Mouse (Mus musculus) adrenal gland, adult 18-20 months (tissue): ENCODE results near the gene Nek7. TPM values are rescaled to one million over a fixed set of nuclear protein-coding genes. Genes with fewer than 3 reads are reported as not detected.

Experiments used
- DNase-seq, 2 experiments: peaks; one replicate each; pipeline ENCODE4 v3.0.0; 2021 to 2022; ENCODE audit warnings: low spot score in 2 of 2
- total RNA-seq, 2 experiments: library from RNA; stranded (reverse); gene quantifications; 1 replicate in 1 of 2; 2 replicates in 1 of 2; pipeline ENCODE4 v1.2.3; 2021

Nek7 gene
- total RNA-seq, 2 experiments from 2014 or later: 43.8 to 52.3 TPM

DNA sequence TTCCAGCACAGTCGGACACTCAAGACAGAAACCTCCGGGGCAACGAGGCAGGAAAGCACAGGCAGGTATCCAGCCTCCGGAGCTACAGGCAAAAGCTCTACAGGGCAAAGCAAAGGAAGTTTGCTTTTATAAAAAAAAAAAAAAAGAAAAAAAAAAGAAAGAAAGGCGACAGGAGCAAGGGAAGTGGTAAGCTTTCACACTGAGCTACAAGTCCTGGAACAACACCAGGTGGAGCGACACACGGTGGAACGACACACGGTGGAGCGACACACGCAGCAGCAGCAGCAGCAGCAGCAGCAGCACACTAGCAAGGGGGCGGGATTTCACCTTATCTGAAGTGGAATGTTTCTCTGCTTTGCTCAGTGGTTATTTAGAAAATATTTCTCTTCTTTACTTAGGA lies 10.8 kb downstream of the Nek7 start:
- DNase-seq: no peak

GRCm38 (mm10) chr1:138608336-138608735 lies 11.6 kb downstream of the Nek7 start:
- no peak for DNase-seq

GRCm38 (mm10) chr1:138607862-138608261 lies 12.1 kb downstream of the Nek7 start:
- no peak for DNase-seq

GRCm38 (mm10) chr1:138606771-138607170 lies 13.2 kb downstream of the Nek7 start:
- no peak for DNase-seq

GRCm38 (mm10) chr1:138604736-138605135 lies 15.2 kb downstream of the Nek7 start:
- DNase-seq: no peak

DNA sequence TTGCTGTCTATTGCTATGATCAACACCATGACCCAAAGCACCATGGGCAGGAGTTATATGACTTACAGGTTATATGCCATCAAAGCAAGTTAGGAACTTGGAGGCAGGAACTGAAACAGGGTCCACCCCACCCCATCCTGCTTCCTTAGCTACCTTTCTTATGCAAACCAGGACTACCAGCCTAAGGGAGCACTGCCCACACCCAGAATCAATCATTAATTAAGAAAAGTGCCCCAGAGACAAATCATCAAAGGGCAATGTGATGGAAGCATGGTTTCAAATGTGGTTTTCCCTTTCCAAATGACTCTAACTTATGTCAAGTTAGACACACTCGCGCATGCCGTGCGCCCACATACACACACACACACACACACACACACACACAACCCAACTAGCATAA lies 16.0 kb downstream of the Nek7 start:
- DNase-seq: no peak

- no peak for DNase-seq
These were observed 21.9 kb downstream of the Nek7 start for GRCm38 (mm10) chr1:138598087-138598486.

GRCm38 (mm10) chr1:138596127-138596706 lies 23.7 kb downstream of the Nek7 start:
- DNase-seq: no peak

DNA sequence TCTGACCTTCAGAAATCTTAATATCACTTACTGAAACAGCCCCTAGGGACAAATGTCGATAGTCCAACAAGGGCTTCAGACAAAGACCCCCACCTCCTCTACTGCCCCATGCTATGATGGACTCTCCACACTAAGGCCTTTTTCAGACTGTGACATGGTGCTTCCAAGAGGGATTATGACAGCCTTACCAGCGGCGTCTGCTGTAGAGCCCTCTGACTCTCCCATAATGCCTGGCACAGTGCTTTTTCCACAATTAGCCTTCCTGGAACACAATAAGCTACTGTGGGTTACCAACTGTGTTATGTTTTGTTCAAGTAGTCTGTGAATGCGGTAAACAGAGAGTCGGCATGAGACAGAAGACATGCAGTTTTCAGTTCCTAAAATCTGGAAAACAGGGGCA lies 25.0 kb downstream of the Nek7 start:
- no peak for DNase-seq

GRCm38 (mm10) chr1:138593922-138594321 lies 26.0 kb downstream of the Nek7 start:
- DNase-seq: no peak

- DNase-seq: no peak
These were observed 27.5 kb downstream of the Nek7 start for GRCm38 (mm10) chr1:138592466-138592865.

- DNase-seq: no peak
These were observed 29.4 kb downstream of the Nek7 start for GRCm38 (mm10) chr1:138590451-138591022.

DNA sequence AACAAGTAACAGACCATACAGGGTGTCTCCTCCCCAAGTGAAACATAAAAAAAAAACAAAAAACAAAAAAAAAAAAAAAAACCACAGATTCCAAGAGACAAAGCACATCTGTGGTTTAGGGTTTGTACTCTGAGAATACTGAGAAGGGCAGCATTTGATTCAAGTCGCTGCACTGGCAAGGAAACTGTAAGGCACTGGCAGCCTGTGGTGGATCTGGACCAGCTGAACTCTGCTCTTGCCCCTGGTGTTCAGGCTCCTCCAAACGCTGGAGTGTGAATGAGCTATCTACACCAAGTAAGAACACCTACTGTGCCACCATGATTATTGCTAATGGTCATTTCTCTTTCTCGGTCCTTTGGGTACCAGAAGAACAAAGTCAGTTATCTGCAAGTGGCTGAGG lies 30.8 kb downstream of the Nek7 start:
- DNase-seq: no peak

DNA sequence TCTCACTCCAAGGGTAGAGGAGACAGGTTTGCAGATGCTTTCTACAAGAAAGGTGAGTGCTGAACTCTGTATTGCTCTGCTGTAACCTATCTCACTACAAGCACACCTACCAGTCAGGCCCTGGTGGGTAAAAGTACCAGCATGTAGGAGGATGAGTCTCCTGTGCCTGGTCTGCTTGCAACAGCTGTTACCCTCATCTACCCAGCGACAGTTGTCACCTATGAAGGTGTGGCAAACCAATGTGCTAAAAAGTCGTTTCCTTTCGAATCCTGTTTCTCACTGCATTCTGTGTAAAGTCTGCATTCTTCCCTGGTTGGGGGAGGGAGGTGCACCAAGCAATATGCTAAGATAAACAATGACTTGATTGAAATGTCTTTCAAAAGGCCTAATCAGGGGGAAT lies 32.1 kb downstream of the Nek7 start:
- DNase-seq: no peak

DNA sequence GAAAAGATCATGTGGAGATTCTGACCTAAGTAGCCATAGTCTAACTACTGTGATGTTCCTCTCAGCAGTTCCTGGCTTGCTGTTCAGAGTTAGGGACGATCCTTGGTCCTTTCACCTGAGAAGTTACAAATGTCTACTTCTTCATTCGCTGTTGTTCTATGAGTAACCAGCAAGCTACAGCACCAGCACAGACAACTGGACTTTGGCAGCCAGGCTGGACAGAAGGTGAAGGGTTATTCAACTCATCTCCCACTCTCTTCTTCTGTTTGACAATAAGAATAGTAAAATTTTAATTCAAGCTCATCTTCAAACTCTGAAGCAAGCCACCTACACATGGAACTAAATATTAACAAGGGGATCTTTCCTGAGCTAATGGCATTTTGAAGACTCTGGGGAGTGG lies 33.0 kb downstream of the Nek7 start:
- DNase-seq: no peak

GRCm38 (mm10) chr1:138584423-138585013 lies 35.4 kb downstream of the Nek7 start:
- no peak for DNase-seq

- no peak for DNase-seq
These were observed 37.7 kb downstream of the Nek7 start for GRCm38 (mm10) chr1:138582225-138582624.

DNA sequence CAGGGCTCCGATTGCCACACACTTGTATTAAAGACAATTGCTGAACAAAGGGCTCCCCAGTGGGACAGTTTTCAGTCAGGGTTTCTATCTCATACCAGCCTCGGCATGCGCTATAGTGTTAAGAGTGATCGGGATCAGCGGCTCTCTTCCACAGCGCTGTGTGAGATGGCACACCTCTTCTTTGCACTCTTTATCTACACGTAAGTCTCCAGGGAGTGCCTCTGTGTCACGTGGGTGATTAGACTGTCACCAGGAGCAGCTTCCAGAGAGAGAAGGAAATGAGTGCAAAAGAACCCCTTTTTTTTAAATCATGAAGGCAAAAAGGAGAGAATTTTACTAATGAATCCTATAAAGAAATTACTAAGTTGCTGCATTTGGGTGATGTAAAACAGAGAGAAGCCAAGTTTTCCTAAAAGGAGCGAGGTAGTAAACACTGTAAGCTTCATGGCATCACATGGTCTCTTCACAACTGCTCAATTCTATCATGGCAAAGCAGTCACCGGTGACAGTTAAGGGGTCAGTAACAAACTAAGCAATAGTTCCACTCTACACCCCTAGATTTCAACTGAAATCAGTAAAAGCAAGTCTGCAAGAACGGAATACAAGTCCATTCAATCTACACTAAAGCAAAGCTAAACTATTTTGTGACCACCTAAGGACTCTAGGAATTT lies 40.0 kb downstream of the Nek7 start:
- no peak for DNase-seq

GRCm38 (mm10) chr1:138579207-138579606 lies 40.7 kb downstream of the Nek7 start:
- DNase-seq: no peak

GRCm38 (mm10) chr1:138576803-138577202 lies 43.1 kb downstream of the Nek7 start:
- no peak for DNase-seq

DNA sequence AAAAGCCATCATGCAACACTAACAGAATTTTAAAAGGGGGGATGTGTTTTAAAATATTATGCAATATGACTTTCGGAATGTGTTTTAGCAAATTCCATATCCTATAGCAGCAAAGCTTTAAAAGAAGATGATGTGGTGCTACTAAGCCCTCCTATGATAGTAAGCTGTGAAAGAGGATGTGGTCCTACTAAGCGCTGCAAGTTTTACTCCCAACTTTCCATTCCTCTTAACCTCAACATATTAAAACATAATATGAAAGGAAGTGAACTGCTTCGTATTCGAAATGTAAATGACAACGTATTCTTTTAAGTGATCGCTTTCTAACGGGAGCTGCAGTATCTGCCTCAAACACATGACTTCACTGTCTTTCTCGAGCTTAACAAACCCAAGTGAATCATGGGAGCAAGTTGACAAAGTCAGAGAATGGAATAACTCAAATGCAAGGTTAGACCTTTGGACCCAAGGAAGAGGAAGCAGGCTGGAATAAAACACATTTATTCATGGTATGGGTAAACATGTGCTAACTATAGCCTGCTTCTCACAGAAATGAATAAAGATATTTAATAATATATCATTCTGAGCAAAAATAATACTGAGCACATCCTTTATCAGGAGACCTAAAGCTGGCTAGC lies 43.8 kb downstream of the Nek7 start:
- no peak for DNase-seq

- DNase-seq: no peak
These were observed 44.3 kb downstream of the Nek7 start for GRCm38 (mm10) chr1:138575629-138576028.
